Mouse (Mus musculus): ENCODE data around the gene C2cd2l.
A peak's percentile ranks its signal among the peaks of the same experiment; 100 is the strongest.
"Not testable (repeated sequence)": the region's sequence is repeated elsewhere in the genome, so short reads cannot be mapped to it uniquely, and the experiment has no call there.

Gene C2cd2l

DNA sequence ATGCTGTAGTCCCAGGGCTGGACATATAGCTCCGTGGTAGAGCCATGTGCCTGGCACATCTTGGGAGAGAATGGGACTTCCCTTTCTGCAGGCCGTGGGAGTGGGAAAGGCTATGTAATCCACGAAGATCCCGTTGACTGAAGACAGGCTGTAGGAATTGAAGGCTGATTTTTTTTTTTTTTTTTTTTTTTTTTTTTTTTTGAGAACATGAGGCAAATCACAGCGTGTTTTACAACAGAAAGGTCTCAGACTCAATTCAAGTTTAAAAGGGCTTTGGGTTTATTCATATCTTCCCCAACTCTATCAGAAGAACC lies 16.0 kb upstream of the C2cd2l start:
- no peak for DNase-seq (ENCODE audit: low spot score)

DNA sequence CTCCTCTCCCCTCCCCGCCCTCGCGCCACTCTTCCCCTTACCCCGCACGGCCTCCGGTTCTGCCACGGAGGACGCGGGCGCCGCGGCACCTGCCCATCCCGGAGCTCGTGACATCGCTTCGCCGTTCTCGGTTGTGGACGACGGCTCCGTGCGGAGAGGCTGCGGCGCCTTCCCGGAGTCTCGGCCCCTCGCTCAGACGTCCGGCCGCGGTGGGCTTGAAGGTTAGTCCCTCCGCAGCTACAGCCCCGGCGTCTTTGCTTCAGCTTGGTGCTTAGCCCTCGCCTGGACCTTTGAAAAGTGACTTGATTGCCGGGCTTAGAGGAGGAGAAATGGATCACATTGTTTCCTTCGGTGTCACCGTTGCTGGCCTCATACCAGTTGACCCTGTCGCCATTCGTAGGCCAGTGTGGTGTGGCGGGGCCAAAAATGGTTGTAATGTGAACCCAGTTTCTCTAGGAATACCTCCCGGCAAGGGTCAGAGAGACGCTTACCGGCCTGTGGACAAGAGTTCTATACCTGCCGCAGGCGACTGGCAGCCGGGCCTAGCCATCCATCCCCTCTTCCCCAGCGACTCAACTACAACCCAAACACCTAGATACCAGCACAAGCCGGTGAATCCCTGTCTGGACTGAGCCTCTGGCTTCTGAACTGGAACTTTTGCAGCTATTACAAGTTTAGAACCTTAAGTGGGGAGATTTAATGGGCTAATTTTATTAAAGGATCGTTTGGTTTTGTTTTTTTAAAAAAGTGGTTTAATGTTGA lies 15.4 kb upstream of the C2cd2l start:
- peak; percentile 33 for DNase-seq (ENCODE audit: low spot score)

DNA sequence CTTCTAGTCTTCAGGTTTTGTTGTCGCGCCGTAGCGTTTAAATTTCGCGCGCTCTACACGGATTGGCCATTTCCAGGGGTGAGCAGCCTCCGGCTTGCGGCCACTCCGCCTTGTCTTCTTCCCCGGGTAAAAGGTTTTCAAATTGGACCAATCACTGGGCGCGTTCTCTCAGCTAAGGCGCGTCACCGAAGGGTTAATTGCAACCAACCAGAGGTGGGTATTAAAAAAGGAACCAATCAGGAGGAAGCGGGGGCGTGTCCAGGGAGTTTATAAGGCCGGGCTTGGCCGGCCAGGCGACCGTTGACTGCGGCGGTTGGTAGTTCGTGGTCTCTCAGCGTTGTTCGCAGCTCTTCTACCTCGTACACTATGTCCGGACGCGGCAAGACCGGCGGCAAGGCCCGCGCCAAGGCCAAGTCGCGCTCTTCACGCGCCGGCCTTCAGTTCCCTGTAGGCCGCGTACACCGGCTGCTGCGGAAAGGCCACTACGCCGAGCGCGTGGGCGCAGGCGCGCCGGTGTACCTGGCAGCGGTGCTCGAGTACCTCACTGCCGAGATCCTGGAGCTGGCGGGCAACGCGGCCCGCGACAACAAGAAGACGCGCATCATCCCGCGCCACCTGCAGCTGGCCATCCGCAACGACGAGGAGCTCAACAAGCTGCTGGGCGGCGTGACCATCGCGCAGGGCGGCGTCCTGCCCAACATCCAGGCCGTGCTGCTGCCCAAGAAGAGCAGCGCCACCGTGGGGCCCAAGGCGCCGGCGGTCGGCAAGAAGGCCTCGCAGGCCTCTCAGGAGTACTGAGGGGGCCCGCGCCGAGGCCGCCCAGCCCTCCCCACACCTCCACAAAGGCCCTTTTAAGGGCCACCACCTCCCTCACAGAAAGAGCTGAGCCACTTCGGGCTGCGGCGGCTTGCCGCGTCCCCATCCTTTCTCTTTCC lies 14.6 kb upstream of the C2cd2l start, which contains the start of gene H2afx:
Gene H2afx, plus strand, starts transcription at position 299 of the 935 bp plus-strand sequence.
- DNase-seq (ENCODE audit: low spot score) = peak; percentile 95

DNA sequence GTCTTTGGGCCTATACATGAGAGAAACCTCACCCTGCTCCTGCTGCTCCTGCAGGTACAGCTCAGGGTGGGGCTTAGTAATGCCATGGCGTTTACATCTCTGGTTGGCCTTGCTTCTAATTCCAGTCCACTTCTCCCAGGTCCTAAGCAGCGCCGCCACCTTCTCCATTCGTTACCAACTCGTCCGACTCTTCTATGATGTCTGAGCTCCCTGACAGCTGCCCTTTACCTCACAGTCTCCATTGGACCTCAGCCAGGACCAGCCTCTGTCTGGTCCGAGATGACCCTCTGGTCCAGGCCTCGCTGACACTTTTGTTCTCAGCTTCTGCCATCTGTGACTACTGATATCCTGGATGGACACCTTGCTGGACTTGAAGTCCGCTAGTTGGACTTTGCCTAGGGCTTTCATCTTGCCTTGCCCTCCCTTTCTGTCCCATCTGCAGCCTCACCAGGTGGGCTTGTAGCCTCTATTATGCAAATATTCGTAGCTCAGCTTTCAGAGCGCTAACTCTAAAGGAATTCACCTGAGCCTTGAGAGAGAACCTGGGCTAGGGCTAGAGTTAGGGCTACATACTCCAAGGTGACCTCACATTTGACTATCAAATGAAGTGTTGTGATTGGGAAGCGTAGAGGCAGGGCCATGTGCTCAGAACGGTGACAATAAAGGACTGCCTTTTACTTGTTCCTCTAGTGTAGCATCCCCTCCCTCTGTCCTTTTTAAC lies 13.0 kb upstream of the C2cd2l start:
- DNase-seq (ENCODE audit: low spot score) = no peak

DNA sequence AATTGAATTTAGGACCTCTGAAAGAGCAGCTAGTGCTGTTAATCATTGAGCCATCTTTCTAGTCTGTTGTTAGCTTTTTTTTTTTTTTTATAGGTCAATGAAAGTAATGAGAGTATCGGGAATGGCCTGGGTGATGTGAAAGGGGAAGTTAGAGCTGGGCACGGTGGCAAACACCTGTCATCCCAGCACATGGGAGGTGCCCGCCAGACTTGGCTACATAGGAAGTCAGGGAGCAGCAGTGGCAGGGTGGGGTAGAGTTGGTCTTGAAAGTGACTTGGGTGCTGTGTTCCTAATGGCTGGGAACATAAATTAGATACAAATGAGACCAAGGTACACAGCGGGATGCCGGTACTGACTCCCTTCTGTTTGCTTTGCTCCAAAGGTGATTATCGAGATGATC lies 10.7 kb upstream of the C2cd2l start:
- DNase-seq (ENCODE audit: low spot score) = no peak

DNA sequence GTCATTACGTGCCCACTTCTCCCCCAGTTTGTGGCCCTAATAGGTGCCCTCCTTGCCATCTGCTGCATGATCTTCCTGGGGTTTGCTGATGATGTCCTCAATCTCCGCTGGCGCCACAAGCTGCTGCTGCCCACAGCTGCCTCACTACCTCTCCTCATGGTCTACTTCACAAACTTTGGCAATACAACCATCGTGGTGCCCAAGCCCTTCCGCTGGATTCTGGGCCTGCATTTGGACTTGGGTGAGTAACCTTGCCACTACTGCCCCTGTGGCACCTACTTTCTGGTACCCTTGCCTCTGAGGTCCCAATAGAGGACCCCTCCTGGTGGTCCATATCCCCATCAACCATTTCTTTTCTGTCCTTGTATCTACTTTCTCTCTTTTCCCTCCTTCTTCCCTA lies 7.8 kb upstream of the C2cd2l start:
- no peak for DNase-seq (ENCODE audit: low spot score)

DNA sequence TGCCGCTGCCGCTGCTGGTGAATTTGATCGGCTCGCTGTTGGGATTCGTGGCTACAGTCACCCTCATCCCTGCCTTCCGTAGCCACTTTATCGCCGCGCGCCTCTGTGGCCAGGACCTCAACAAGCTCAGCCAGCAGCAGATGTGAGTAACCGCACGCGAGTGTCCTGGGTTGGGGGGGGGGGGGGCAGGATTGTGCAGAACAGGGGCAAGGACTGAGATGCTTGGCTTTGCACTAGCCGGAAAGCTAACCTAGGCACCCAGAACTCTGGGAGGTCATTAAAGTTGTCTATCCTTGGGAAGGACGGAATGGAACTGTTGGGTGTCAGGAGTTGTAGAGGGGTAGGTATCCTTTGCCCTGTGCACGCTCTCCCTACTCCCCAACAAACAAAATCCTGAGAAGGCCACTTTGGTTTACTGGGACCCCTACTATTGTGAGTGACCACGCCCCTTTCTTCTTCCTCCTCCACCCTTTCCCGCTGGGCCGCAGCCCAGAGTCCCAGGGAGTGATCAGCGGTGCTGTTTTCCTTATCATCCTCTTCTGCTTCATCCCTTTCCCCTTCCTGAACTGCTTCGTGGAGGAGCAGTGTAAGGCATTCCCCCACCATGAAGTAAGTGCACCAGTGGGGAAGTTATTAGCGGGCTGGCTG lies 7.1 kb upstream of the C2cd2l start:
- peak; percentile 27 for DNase-seq (ENCODE audit: low spot score)

DNA sequence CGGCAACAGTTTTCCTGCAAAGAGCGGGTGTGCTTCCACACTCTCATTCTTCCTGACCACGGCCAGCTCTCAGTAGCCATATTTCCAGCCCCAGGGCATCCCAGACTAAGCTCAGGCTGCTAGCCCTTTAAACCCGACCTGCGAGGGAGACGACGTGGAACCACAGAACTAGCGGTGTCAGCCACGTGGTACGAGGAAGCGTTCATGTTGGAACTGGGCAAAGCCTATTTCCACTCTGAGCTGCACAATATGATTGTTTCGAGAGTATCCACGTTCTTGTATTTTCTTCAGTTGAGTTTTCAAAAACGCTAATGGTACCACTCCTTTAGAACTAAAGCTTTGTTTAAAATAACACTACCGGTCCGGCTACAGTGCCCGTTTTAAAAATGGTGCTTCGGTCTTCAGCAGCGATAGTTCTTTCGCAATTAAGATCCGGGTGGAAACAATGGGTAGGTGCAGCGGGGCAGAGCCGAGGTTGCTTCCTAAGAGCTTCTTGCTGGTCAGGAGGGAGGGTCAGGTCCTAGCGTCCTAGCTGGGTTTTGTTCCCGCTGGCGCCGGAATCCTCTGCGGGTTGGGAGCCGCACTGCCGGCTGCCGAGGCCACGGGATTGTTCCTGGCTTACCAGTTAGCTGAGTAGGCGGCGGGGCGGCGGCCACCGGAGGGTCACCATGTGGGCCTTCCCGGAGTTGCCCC lies 6.4 kb upstream of the C2cd2l start:
- peak; percentile 60 for DNase-seq (ENCODE audit: low spot score)

DNA sequence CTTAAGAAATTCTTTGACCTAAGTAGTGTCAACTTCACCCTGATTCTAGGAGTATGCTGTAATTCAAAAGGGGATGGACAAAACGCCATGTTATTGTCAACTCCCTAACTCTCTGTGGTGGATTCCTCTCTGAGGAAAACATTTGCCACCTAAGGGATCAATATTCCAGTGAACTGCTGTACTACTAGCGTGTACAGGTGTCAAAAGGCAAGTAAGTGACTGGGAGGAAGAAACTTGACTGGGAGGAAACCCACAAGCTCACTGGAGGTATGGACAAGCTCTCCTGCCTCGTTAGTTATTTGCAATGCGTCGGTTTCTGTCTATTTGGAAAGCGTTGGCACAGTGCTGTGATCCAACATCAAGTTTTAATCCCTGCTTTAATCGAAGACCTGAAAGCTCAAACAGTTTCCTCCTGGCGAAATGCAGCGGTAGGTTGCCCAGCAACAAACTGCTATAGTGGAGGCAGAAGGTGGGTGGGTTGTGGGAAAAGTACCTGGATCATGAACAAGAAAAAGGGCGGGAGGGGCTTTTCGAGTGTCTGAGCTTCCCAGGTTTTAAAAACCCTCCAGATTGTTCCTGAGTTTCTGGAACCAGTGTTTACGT lies 5.8 kb upstream of the C2cd2l start, which contains the start of gene Dpagt1:
Gene Dpagt1, plus strand, starts transcription at position 252 of the 603 bp plus-strand sequence.
- DNase-seq (ENCODE audit: low spot score) = no peak

DNA sequence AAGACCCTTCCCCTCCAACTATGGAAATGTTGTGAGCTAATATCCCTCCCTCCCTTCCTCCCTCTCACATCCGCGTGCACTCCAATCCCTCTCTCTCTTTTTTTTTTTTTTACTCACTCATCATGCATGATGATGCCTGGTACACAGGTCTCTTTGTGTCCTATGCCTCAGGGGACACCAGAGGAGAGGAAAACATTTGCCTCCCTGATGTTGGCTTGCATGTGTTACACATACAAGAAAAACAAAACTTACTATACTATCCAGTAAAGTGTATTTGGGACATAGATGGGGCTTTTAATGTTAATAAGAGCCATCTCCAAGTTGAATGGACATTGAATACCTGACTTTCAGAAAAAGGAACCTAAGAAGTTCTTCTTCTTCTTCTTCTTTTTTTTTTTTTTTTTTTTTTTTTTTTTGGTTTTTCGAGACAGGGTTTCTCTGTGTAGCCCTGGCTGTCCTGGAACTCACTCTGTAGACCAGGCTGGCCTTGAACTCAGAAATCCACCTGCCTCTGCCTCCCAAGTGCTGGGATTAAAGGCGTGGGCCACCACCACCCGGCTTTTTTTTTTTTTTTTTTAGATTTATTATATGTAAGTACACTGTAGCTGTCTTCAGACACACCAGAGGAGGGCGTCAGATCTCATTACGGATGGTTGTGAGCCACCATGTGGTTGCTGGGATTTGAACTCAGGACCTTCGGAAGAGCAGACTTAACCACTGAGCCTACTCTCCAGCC lies 5.1 kb upstream of the C2cd2l start:
- not testable (repeated sequence) for DNase-seq (ENCODE audit: low spot score)

DNA sequence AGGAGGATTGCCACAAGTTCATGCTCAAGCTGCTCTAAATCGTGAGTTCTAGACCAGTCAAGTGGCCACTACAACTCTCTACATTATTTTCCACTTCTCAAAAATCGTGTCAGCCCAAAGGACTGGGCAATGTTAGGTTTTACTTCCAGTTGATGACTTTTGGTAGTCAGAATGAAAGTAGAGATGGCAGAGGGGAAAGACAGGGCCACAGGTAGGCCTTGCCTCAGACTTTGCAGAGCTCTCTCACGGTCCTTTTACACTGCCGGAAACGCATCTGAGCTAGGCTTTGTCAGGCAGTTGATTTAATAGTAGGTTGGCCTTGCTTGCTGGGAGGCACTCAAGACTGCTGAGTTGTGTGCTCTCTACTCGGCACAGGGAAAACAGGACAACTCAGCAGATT lies 4.1 kb upstream of the C2cd2l start:
- DNase-seq (ENCODE audit: low spot score) = no peak

DNA sequence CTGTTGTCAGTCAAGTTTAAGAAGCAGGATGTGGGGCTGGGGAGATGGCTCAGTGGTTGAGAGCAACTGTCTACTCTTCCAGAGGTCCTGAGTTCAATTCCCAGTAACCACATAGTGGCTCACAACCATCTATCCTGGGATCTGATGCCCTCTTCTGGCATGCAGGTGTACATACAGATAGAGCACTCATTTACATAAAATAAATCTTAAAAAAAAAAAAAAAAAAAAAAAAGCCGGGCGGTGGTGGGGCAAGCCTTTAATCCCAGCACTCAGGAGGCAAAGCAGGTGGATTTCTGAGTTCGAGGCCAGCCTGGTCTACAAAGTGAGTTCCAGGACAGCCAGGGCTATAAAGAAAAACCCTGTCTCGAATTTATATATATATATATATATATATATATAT lies 3.6 kb upstream of the C2cd2l start:
- DNase-seq (ENCODE audit: low spot score) = not testable (repeated sequence)

DNA sequence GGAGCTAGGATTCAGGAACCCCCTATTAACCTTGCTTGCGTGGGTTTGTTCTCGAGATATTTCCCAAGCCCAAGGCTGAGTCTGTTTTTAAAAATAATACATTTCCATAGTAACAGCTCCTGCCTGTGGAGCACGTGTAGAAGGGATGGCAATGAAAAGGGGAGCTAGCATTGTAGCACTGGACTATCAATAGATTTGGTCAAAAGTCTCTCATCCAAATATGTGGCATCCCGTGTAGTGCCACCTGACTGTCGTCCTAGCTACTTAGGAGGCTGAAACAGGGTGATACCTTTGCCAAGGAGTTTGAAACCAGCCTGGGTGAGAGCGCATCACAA lies 681 bp upstream of the C2cd2l start:
- DNase-seq (ENCODE audit: low spot score) = no peak

DNA sequence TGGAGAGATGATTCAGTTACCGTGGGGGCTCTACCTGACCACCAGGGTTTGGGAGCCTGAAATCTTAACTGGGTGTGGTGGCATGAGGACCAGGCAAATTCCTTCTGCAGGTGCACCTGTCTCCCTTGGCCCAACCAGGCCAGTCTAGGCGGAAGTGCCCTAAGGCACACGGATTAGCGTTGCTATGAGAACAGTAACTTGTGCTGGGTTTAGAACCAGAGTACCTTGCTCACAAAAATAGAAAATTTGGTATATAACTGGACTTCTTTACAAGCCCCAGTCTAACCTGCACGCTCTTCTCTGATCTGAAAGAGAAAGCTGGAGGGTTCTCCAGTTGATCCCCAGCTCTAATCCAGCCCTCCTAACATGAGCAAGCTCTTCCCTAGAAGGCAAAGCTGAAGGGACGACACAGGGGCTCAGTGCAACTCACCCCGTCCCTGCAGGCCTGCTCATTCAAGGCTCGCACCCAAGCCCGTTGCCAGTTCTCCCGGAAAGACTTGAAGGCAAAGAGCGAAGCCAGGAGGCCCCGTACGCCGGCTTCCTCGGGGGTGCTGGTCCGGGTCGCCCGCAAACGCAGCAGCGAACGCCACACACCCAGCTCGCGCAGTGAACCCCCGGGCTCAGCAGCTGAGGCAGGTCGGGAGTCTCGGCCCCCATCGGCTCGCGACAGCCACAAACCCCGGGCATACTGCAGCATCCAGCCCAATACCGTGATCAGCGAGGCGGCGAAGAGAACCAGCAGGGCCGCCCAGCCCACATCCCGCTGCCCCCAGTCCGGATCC lies 789 bp downstream of the C2cd2l start:
- no peak for DNase-seq (ENCODE audit: low spot score)

DNA sequence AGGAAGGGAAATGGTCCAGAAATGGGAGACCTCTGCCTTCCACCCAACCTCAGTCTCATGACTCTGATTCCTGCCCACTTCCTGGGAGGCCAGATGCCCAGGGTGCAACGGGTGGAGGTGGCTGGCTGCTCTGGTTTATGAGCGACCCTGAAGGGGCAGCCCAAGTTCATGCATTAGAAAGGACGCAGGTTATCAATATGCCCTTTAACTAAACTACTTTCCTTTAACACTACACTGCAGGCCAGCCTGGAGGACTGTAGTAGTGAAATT lies 1.3 kb downstream of the C2cd2l start:
- no peak for DNase-seq (ENCODE audit: low spot score)

DNA sequence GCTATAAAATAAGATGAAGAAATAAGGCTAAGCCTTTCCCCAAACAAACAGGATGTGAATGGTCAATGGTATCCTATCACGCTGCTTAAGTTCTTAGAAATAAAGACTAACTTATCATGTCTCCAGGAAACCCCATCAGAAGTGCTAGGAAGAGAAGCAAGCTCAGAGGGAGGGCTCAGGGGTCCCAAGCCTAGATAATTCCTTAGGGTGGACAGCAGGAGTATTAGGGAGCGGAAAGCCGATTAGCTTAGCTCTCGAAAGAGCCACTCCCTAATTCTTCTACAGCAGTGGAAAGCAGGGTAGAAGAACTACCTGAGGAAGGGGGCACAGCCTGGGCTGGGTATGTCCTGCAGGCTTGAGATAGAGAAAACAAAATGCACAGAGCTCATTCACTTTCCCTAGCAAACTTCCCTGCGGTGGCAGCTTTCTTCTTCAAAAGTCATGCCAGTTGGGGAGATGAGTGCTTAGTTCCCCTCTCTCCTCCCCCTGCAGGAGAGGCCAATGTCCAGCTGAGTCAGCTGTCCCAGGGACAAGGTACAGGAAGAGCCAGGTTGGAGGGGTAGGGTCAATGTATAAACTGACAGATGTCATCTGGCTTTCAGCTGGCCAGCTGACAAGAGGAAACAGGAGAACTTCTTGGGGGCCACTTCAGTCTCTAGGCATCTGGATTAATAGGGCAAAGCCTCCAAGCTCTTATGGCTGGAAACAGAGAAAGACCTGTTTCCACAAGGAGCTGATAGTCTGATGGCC lies 1.8 kb downstream of the C2cd2l start:
- DNase-seq (ENCODE audit: low spot score) = no peak

DNA sequence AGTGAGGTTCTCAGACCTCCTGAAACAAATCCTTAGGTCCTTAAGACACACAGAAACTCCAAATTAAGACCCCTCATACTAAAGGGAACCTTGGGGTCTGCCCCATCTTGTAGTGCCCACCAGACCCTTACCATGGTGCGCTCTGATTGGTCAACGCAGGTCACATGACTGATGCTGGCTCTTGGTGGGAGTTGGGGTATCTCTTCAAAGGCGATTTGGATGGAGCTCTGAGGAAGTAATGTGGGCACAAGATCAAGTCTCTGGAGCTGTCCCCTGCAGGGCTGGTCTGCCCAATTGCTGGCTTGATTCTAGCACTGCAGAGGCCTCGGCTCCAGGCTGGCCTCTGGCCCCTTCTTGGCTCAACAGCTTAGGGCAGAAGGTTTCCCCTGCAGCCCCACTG lies 2.6 kb downstream of the C2cd2l start:
- no peak for DNase-seq (ENCODE audit: low spot score)

DNA sequence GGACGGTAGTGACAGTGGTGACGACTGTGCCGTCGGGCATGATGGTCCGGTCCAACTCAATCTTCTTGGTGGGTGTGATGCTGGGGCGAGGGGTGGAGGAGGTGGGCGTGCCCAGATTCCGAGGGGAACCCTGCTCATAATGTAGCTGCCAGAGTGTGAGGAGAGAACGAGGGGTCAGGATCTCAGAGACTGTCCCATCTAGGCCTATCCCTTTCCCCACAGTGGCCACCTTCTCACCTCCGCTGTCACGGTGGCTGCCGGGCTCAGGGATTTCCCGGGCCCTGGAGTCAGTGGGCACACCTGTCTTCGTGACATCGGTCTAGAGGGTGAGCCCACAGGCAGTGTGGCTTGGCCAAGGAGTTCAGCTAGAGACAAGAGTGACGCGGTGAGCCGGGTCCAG lies 5.2 kb downstream of the C2cd2l start:
- DNase-seq (ENCODE audit: low spot score) = no peak

DNA sequence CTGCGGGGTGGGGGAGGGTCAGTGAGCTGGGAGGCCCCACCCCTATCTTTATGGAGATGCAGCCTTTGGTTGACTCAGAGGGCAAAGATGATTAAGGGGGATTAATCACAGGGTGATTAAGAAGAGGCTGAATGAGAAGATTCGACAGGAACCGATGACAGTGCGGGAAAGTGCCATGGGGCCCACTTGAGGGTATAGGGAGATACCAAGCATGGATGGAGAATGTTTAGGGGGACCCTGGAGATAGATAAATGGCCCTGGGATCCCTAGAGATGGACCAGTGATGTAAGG lies 5.9 kb downstream of the C2cd2l start:
- DNase-seq (ENCODE audit: low spot score) = no peak

All from urinary bladder, postnatal 25 days (tissue).